Mouse (Mus musculus) forebrain, embryonic 12.5 days (tissue): ENCODE results near the gene Fut1. TPM values are rescaled to one million over a fixed set of nuclear protein-coding genes. Genes with fewer than 3 reads are reported as not detected.

Experiments
- ATAC-seq: fragments of 200-750 bp; cut with Nextera tagmentation; 2 replicates; pipeline ENCODE4 v1.8.0; 2017; ENCODE audit warnings: moderate TSS enrichment; ENCODE audit not compliant: low FRiP score
- H3K27ac ChIP-seq: fragments of 300-500 bp; sonication (generic); 2 replicates; pipeline ENCODE4 v1.5.1; 2016; ENCODE audit warnings: mild to moderate bottlenecking
- H3K27me3 ChIP-seq: fragments of 300-500 bp; sonication (generic); 2 replicates; pipeline ENCODE4 v1.6.1; 2016; ENCODE audit warnings: mild to moderate bottlenecking
- H3K36me3 ChIP-seq: fragments of 300-500 bp; sonication (generic); replicated peaks from 2 replicates; pipeline ENCODE4 v1.6.1; 2016; ENCODE audit warnings: mild to moderate bottlenecking
- H3K4me1 ChIP-seq: fragments of 300-500 bp; sonication (generic); 2 replicates; pipeline ENCODE4 v1.6.1; 2016
- H3K4me2 ChIP-seq: fragments of 300-500 bp; sonication (generic); 2 replicates; pipeline ENCODE4 v1.6.1; 2016; ENCODE audit warnings: mild to moderate bottlenecking, moderate library complexity
- H3K4me3 ChIP-seq: fragments of 300-500 bp; sonication (generic); replicated peaks from 2 replicates; pipeline ENCODE4 v1.5.1; 2016; ENCODE audit warnings: mild to moderate bottlenecking
- H3K9ac ChIP-seq: fragments of 300-500 bp; sonication (generic); 2 replicates; pipeline ENCODE4 v1.6.1; 2016; ENCODE audit warnings: mild to moderate bottlenecking
- H3K9me3 ChIP-seq: fragments of 300-500 bp; sonication (generic); 2 replicates; pipeline ENCODE4 v1.6.1; 2016
- WGBS: fragments of 180-500 bp; shearing (Covaris S2); methylation state at CpG from one replicate; pipeline ENCODE4 v1.1.7; 2016; 5-methylcytosine and 5-hydroxymethylcytosine counted together
- polyA plus RNA-seq: library from polyadenylated mRNA; unstranded; fragments of >200 nt; fragmentation: Nextera tagmentation; extraction: Ambion mirVana; gene quantifications from 2 replicates; pipeline ENCODE4 v1.2.1, GENCODE M21; 2016

The Fut1 gene
- polyA plus RNA-seq, result 0.10 and 0.24 TPM in 2 replicates

- peaks cover 55% of the 10 kb centered on the region for H3K27me3 ChIP-seq
- ATAC-seq, result no peak
- H3K27ac ChIP-seq, result no peak within 1 kb of the TSS
- peaks cover 4% of the 10 kb centered on the region; the same call in 1 of the 2 replicates for H3K4me1 ChIP-seq
- H3K9me3 ChIP-seq, result no peaks in the 10 kb centered on the region
- H3K36me3 ChIP-seq, result no peaks in the 10 kb centered on the region
- no peak within 1 kb of the TSS for H3K4me2 ChIP-seq
- 7% methylated on average over 31 of the region's 31 CpGs for WGBS
- 0 out of 2 replicates have a peak within 1 kb of the TSS, but pooled peaks have one; percentile 2 for H3K4me3 ChIP-seq
- no peak within 1 kb of the TSS for H3K9ac ChIP-seq
Measured at GRCm38 (mm10) chr7:45617042-45617695, at the start of gene Fut1. Gene Fut1 (plus strand): TSS chr7:45617289.

GRCm38 (mm10) chr7:45567780-45568516 lies 49.1 kb upstream of the Fut1 start:
- Histone ChIP-seq H3K4me3 (peak overlapping the region; percentile 47), H3K4me2 (peak overlapping the region; percentile 84), H3K27ac (peak overlapping the region; percentile 78), H3K36me3 (no peaks in the 10 kb centered on the region), H3K27me3 (no peaks in the 10 kb centered on the region), H3K4me1 (peaks cover 29% of the 10 kb centered on the region), H3K9me3 (no peaks in the 10 kb centered on the region), H3K9ac (peak overlapping the region; percentile 49)
- peak; percentile 94 for ATAC-seq
- 2% methylated on average over 24 of the region's 24 CpGs for WGBS

- no peak; the same call in 1 of the 2 replicates for ATAC-seq
- Histone ChIP-seq H3K4me1 (peaks cover 29% of the 10 kb centered on the region), H3K36me3 (no peaks in the 10 kb centered on the region), H3K27ac (peak overlapping the region; percentile 78), H3K27me3 (no peaks in the 10 kb centered on the region), H3K4me3 (peak overlapping the region; percentile 47), H3K9me3 (no peaks in the 10 kb centered on the region), H3K9ac (peak overlapping the region; percentile 49; the same call in 1 of the 2 replicates), H3K4me2 (peak overlapping the region; percentile 84)
- 81% methylated on average over 10 of the region's 10 CpGs for WGBS
Measured at GRCm38 (mm10) chr7:45568601-45569473, 48.3 kb upstream of the Fut1 start.

- 1% methylated on average over 32 of the region's 42 CpGs for WGBS
- Histone ChIP-seq H3K4me2 (peak within 1 kb of the TSS; percentile 74), H3K9ac (peak within 1 kb of the TSS; percentile 91), H3K36me3 (peaks cover 1% of the 10 kb centered on the region; the same call in 1 of the 2 replicates), H3K27ac (peak within 1 kb of the TSS; percentile 83), H3K27me3 (no peaks in the 10 kb centered on the region), H3K4me1 (peaks cover 29% of the 10 kb centered on the region), H3K9me3 (no peaks in the 10 kb centered on the region), H3K4me3 (peak within 1 kb of the TSS; percentile 70)
- peak; percentile 78 for ATAC-seq
Measured at GRCm38 (mm10) chr7:45570103-45570741, 46.9 kb upstream of the Fut1 start, which contains the start of gene Bcat2. Gene Bcat2 (plus strand): TSS chr7:45570153.

GRCm38 (mm10) chr7:45571966-45572365 lies 45.1 kb upstream of the Fut1 start:
- Histone ChIP-seq H3K4me2 (no peak overlapping the region), H3K27me3 (no peaks in the 10 kb centered on the region), H3K27ac (no peak overlapping the region), H3K36me3 (peaks cover 16% of the 10 kb centered on the region), H3K9me3 (no peaks in the 10 kb centered on the region), H3K9ac (no peak overlapping the region), H3K4me1 (peaks cover 29% of the 10 kb centered on the region), H3K4me3 (no peak overlapping the region)
- 57% methylated on average over 1 of the region's 1 CpGs for WGBS
- no peak for ATAC-seq

GRCm38 (mm10) chr7:45573954-45574353 lies 43.1 kb upstream of the Fut1 start:
- Histone ChIP-seq H3K4me3 (no peak overlapping the region), H3K27me3 (no peaks in the 10 kb centered on the region), H3K36me3 (peaks cover 22% of the 10 kb centered on the region), H3K4me2 (no peak overlapping the region), H3K4me1 (peaks cover 14% of the 10 kb centered on the region), H3K27ac (no peak overlapping the region), H3K9me3 (no peaks in the 10 kb centered on the region), H3K9ac (no peak overlapping the region)
- 84% methylated on average over 8 of the region's 8 CpGs for WGBS
- no peak for ATAC-seq

- Histone ChIP-seq H3K9ac (no peak overlapping the region), H3K36me3 (peaks cover 22% of the 10 kb centered on the region), H3K9me3 (no peaks in the 10 kb centered on the region), H3K4me3 (no peak overlapping the region), H3K27me3 (no peaks in the 10 kb centered on the region), H3K4me2 (no peak overlapping the region), H3K4me1 (peaks cover 14% of the 10 kb centered on the region), H3K27ac (no peak overlapping the region)
- no peak for ATAC-seq
- WGBS, result 90% methylated on average over 15 of the region's 15 CpGs
Measured at GRCm38 (mm10) chr7:45574472-45575379, 42.4 kb upstream of the Fut1 start.

- Histone ChIP-seq H3K4me1 (peaks cover 4% of the 10 kb centered on the region), H3K9me3 (no peaks in the 10 kb centered on the region), H3K27ac (no peak overlapping the region), H3K36me3 (peaks cover 23% of the 10 kb centered on the region), H3K9ac (no peak overlapping the region), H3K4me2 (no peak overlapping the region), H3K27me3 (no peaks in the 10 kb centered on the region), H3K4me3 (no peak overlapping the region)
- WGBS, result 88% methylated on average over 6 of the region's 6 CpGs
- no peak for ATAC-seq
Measured at GRCm38 (mm10) chr7:45585923-45586322, 31.2 kb upstream of the Fut1 start.

- Histone ChIP-seq H3K27ac (no peak overlapping the region), H3K4me3 (no peak overlapping the region), H3K27me3 (no peaks in the 10 kb centered on the region), H3K4me1 (peaks cover 4% of the 10 kb centered on the region), H3K9ac (no peak overlapping the region), H3K4me2 (no peak overlapping the region), H3K9me3 (no peaks in the 10 kb centered on the region), H3K36me3 (peaks cover 21% of the 10 kb centered on the region)
- no peak for ATAC-seq
- WGBS, result 93% methylated on average over 23 of the region's 23 CpGs
Measured at GRCm38 (mm10) chr7:45587631-45588592, 29.2 kb upstream of the Fut1 start.

GRCm38 (mm10) chr7:45589173-45589572 lies 27.9 kb upstream of the Fut1 start:
- 0 out of 2 replicates have a peak overlapping the region, but pooled peaks have one; percentile 42 for H3K27ac ChIP-seq
- peaks cover 4% of the 10 kb centered on the region for H3K4me1 ChIP-seq
- no peaks in the 10 kb centered on the region for H3K27me3 ChIP-seq
- no peaks in the 10 kb centered on the region for H3K9me3 ChIP-seq
- H3K36me3 ChIP-seq, result peaks cover 20% of the 10 kb centered on the region
- peak overlapping the region; percentile 32 for H3K4me3 ChIP-seq
- H3K4me2 ChIP-seq, result peak overlapping the region; percentile 52
- H3K9ac ChIP-seq, result no peak overlapping the region
- WGBS, result 7% methylated on average over 19 of the region's 19 CpGs
- peak; percentile 98 for ATAC-seq
